Mouse (Mus musculus) ES-Bruce4 (cell line): ENCODE data around the gene Atxn1.

Source experiments
- CTCF ChIP-seq: IDR thresholded peaks from one replicate; pipeline ENCODE4 v1.8.1; 2011; ENCODE audit warnings: low read depth, low read length
- EP300 ChIP-seq: IDR thresholded peaks from 2 replicates; pipeline ENCODE4 v1.6.1; 2011; ENCODE audit warnings: low read depth, low read length; ENCODE audit not compliant: insufficient read depth
- POLR2A ChIP-seq: IDR thresholded peaks from one replicate; pipeline ENCODE4 v1.8.1; 2011; ENCODE audit warnings: low read length; ENCODE audit not compliant: insufficient read depth

DNA sequence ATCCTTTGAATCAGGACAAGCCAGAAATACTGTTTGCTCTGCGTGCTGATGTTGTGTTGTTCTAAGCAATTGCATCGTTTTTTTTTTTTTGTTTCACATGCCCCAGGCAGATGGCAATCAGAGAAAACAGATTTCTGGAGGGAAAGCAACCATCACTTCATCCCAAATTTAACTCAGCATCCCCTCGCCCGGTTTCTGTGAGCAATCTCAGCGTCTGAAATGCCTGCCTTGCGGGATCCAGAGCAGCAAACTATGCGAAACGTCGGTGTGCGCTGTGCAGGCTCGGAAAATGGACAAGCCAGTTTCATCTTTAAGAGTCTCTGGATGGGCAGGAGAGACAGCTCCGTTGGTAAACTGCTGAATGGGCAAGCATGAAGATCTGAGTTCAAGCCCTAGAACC is 45.3 kb upstream of the Atxn1 start:
- TF ChIP-seq EP300 (no peak), CTCF (no peak), POLR2A (no peak)
